Mouse (Mus musculus) MEL (cell line): ENCODE data around the gene Padi6. TPM values are rescaled to one million over a fixed set of nuclear protein-coding genes. Genes with fewer than 3 reads are reported as not detected.

Source experiments
- DNase-seq: peaks from one replicate; pipeline ENCODE4 v3.0.0; 2011; ENCODE audit warnings: low read depth, low spot score
- H3K27ac ChIP-seq: 2 replicates; pipeline ENCODE4 v1.5.1; 2012; ENCODE audit warnings: low read depth, mild to moderate bottlenecking, control low read depth, low read length, moderate library complexity; ENCODE audit not compliant: control insufficient read depth
- H3K27me3 ChIP-seq, 2 experiments: fragments of 150-350 bp in 1 of 2; sonication (generic) in 1 of 2; 2 replicates each; pipeline ENCODE4 v1.6.1; 2012; ENCODE audit warnings: low read length in 2 of 2, mild to moderate bottlenecking in 2 of 2, improper control_type of control experiment in 1 of 2, moderate library complexity in 1 of 2; ENCODE audit not compliant: insufficient read depth in 2 of 2, control insufficient read depth in 1 of 2
- H3K36me3 ChIP-seq, 2 experiments: 2 replicates each; pipeline ENCODE4 v1.6.1; 2012 to 2014; ENCODE audit warnings: low read length in 2 of 2, improper control_type of control experiment in 1 of 2, inconsistent platforms in 1 of 2, mild to moderate bottlenecking in 1 of 2; ENCODE audit not compliant: insufficient read depth in 2 of 2, control insufficient read depth in 1 of 2
- H3K4me1 ChIP-seq, 2 experiments: fragments of 150-350 bp in 1 of 2; sonication (generic) in 1 of 2; 2 replicates each; pipeline ENCODE4 v1.6.1; 2012; ENCODE audit warnings: low read length in 2 of 2, improper control_type of control experiment in 1 of 2, mild to moderate bottlenecking in 1 of 2; ENCODE audit not compliant: insufficient read depth in 2 of 2, control insufficient read depth in 1 of 2
- H3K4me3 ChIP-seq, 2 experiments: fragments of 150-350 bp in 1 of 2; sonication (generic) in 1 of 2; 2 replicates each; pipeline ENCODE4 v1.5.1; 2012; ENCODE audit warnings: low read depth in 2 of 2, low read length in 2 of 2, mild to moderate bottlenecking in 2 of 2, moderate library complexity in 2 of 2, control low read depth in 1 of 2, improper control_type of control experiment in 1 of 2; ENCODE audit not compliant: control insufficient read depth in 1 of 2, insufficient read depth in 1 of 2
- H3K79me2 ChIP-seq: 2 replicates; pipeline ENCODE4 v1.6.1; 2012; ENCODE audit warnings: mild to moderate bottlenecking, low read length, moderate library complexity; ENCODE audit not compliant: control insufficient read depth, poor library complexity, insufficient read depth
- H3K9ac ChIP-seq: 2 replicates; pipeline ENCODE4 v1.6.1; 2012; ENCODE audit warnings: low read depth, mild to moderate bottlenecking, control low read depth, low read length, moderate library complexity; ENCODE audit not compliant: control insufficient read depth, poor library complexity, severe bottlenecking
- H3K9me3 ChIP-seq: fragments of 150-350 bp; sonication (generic); replicated peaks from 2 replicates; pipeline ENCODE4 v1.6.1; 2012; ENCODE audit warnings: mild to moderate bottlenecking, low read length, improper control_type of control experiment, moderate library complexity; ENCODE audit not compliant: insufficient read depth
- BHLHE40 ChIP-seq: IDR thresholded peaks from 2 replicates; pipeline ENCODE4 v1.6.1; 2012; ENCODE audit warnings: low read depth, mild to moderate bottlenecking, inconsistent platforms, low read length, improper control_type of control experiment, borderline replicate concordance
- CHD1 ChIP-seq: IDR thresholded peaks from 2 replicates; pipeline ENCODE4 v1.6.1; 2012; ENCODE audit warnings: low read depth, mild to moderate bottlenecking, inconsistent platforms, low read length, improper control_type of control experiment
- CTCF ChIP-seq, 3 experiments: IDR thresholded peaks in 2 of 3; conservative IDR thresholded peaks in 1 of 3; 2 replicates each; pipeline ENCODE4 v1.5.1; 2011 to 2012; ENCODE audit warnings: low read length in 3 of 3, low read depth in 2 of 3, mild to moderate bottlenecking in 2 of 3, improper control_type of control experiment in 1 of 3, inconsistent platforms in 1 of 3, mixed read lengths in 1 of 3, moderate library complexity in 1 of 3; ENCODE audit not compliant: control insufficient read depth in 1 of 3, insufficient read depth in 1 of 3, poor library complexity in 1 of 3, severe bottlenecking in 1 of 3
- EP300 ChIP-seq, 2 experiments: IDR thresholded peaks; 2 replicates each; pipeline ENCODE4 v1.6.1; 2011; ENCODE audit warnings: improper control_type of control experiment in 2 of 2, low read length in 2 of 2, low read depth in 1 of 2, mild to moderate bottlenecking in 1 of 2
- GABPA ChIP-seq: IDR thresholded peaks from 2 replicates; pipeline ENCODE4 v1.6.1; 2012; ENCODE audit warnings: low read depth, mild to moderate bottlenecking, inconsistent platforms, low read length, improper control_type of control experiment, moderate library complexity
- HCFC1 ChIP-seq: IDR thresholded peaks from 2 replicates; pipeline ENCODE4 v1.6.1; 2012; ENCODE audit warnings: low read depth, mild to moderate bottlenecking, inconsistent platforms, low read length, improper control_type of control experiment, moderate library complexity
- JUND ChIP-seq: IDR thresholded peaks from 2 replicates; pipeline ENCODE4 v1.6.1; 2011; ENCODE audit warnings: low read depth, mild to moderate bottlenecking, improper control_type of control experiment, low read length
- MAFK ChIP-seq: IDR thresholded peaks from 2 replicates; pipeline ENCODE4 v1.6.1; 2011; ENCODE audit warnings: low read depth, mild to moderate bottlenecking, low read length, improper control_type of control experiment, borderline replicate concordance
- MAZ ChIP-seq: IDR thresholded peaks from 2 replicates; pipeline ENCODE4 v1.6.1; 2012; ENCODE audit warnings: low read depth, mild to moderate bottlenecking, inconsistent platforms, low read length, improper control_type of control experiment
- MEF2A ChIP-seq: IDR thresholded peaks from 2 replicates; pipeline ENCODE4 v1.6.1; 2014; ENCODE audit warnings: low read depth, mild to moderate bottlenecking, inconsistent platforms, low read length, improper control_type of control experiment; ENCODE audit not compliant: poor library complexity, insufficient replicate concordance, severe bottlenecking; ENCODE audit errors: extremely low read depth
- MXI1 ChIP-seq: IDR thresholded peaks from 2 replicates; pipeline ENCODE4 v1.6.1; 2011; ENCODE audit warnings: mild to moderate bottlenecking, low read depth, low read length, improper control_type of control experiment
- MYB ChIP-seq: IDR thresholded peaks from 2 replicates; pipeline ENCODE4 v1.6.1; 2011; ENCODE audit warnings: mild to moderate bottlenecking, low read depth, low read length, improper control_type of control experiment
- MYC ChIP-seq: IDR thresholded peaks from 2 replicates; pipeline ENCODE4 v1.6.1; 2011; ENCODE audit warnings: low read depth, mild to moderate bottlenecking, low read length, improper control_type of control experiment, moderate library complexity
- NELFE ChIP-seq: IDR thresholded peaks from 2 replicates; pipeline ENCODE4 v1.6.1; 2011; ENCODE audit warnings: low read depth, low read length, improper control_type of control experiment
- POLR2A ChIP-seq, 2 experiments: IDR thresholded peaks; 2 replicates each; pipeline ENCODE4 v1.6.1; 2011 to 2012; ENCODE audit warnings: low read length in 2 of 2, mild to moderate bottlenecking in 2 of 2, control low read depth in 1 of 2, improper control_type of control experiment in 1 of 2, low read depth in 1 of 2, moderate library complexity in 1 of 2; ENCODE audit not compliant: control insufficient read depth in 1 of 2, insufficient read depth in 1 of 2, poor library complexity in 1 of 2
- POLR2AphosphoS2 ChIP-seq: IDR thresholded peaks from 2 replicates; pipeline ENCODE4 v1.6.1; 2011; ENCODE audit warnings: low read length, improper control_type of control experiment
- POLR2AphosphoS5 ChIP-seq: IDR thresholded peaks from 2 replicates; pipeline ENCODE4 v1.6.1; 2012; ENCODE audit warnings: low read depth, borderline replicate concordance, mild to moderate bottlenecking, inconsistent platforms, low read length, moderate library complexity, mixed read lengths
- RAD21 ChIP-seq: IDR thresholded peaks from 2 replicates; pipeline ENCODE4 v1.6.1; 2011; ENCODE audit warnings: mild to moderate bottlenecking, low read depth, low read length, improper control_type of control experiment
- SMC3 ChIP-seq: IDR thresholded peaks from 2 replicates; pipeline ENCODE4 v1.6.1; 2011; ENCODE audit warnings: low read depth, low read length, improper control_type of control experiment
- TAL1 ChIP-seq: IDR thresholded peaks from 2 replicates; pipeline ENCODE4 v1.6.1; 2012; ENCODE audit warnings: mild to moderate bottlenecking, inconsistent platforms, low read length, moderate library complexity, mixed read lengths
- TBP ChIP-seq: IDR thresholded peaks from 2 replicates; pipeline ENCODE4 v1.8.0; 2011; ENCODE audit warnings: low read depth, low read length, improper control_type of control experiment
- UBTF ChIP-seq: IDR thresholded peaks from 2 replicates; pipeline ENCODE4 v1.6.1; 2012; ENCODE audit warnings: low read depth, mild to moderate bottlenecking, inconsistent platforms, low read length, improper control_type of control experiment, moderate library complexity, borderline replicate concordance; ENCODE audit not compliant: insufficient read depth
- USF1 ChIP-seq: IDR thresholded peaks from 2 replicates; pipeline ENCODE4 v1.6.1; 2014; ENCODE audit warnings: low read depth, mild to moderate bottlenecking, inconsistent platforms, low read length, improper control_type of control experiment, moderate library complexity
- ZMIZ1 ChIP-seq: IDR thresholded peaks from 2 replicates; pipeline ENCODE4 v1.6.1; 2012; ENCODE audit warnings: low read depth, mild to moderate bottlenecking, inconsistent platforms, low read length, improper control_type of control experiment, moderate library complexity
- ZNF384 ChIP-seq: IDR thresholded peaks from 2 replicates; pipeline ENCODE4 v1.6.1; 2012; ENCODE audit warnings: low read depth, mild to moderate bottlenecking, inconsistent platforms, low read length, improper control_type of control experiment
- polyA plus RNA-seq, 2 experiments: library from polyadenylated mRNA; stranded (reverse) in 1 of 2; unstranded in 1 of 2; fragments of >175 nt in 1 of 2; fragments of >200 nt in 1 of 2; gene quantifications; 2 replicates each; pipeline versions ENCODE4 v1.2.1 to v1.2.4; 2012; ENCODE audit warnings: low replicate concordance in 2 of 2, low read depth in 1 of 2; ENCODE audit not compliant: insufficient read length in 2 of 2, insufficient read depth in 1 of 2, missing spikeins in 1 of 2
- total RNA-seq: library from RNA; depleted of rRNA; stranded (reverse); fragments of 300-350 nt; gene quantifications from 2 replicates; pipeline ENCODE4 v1.2.3, GENCODE M21; 2012; rRNA removed

Gene Padi6
- total and polyA plus RNA-seq, 3 experiments, result not detected

- no peak for TF ChIP-seq TAL1
- TF ChIP-seq MAZ, result no peak
- TF ChIP-seq GABPA, result no peak
- TF ChIP-seq CHD1, result no peak
- TF ChIP-seq CTCF (IDR thresholded peaks at IDR 0.05 in 2 of 3, conservative IDR thresholded peaks at IDR 0.05 in 1 of 3; ENCODE audit: control insufficient read depth in 1 of 3, insufficient read depth in 1 of 3, low read depth in 2 of 3, low read length in 3 of 3, poor library complexity in 1 of 3, severe bottlenecking in 1 of 3), result peak; percentile 57 to 81 (median 73)
- TF ChIP-seq MYB, result no peak
- TF ChIP-seq SMC3, result peak; percentile 84
- TF ChIP-seq MAFK, result no peak
- TF ChIP-seq, all 39 proteins: peak for 11
Measured at GRCm38 (mm10) chr4:140679723-140680380, 62.6 kb downstream of the Padi6 start (continued).

GRCm38 (mm10) chr4:140679038-140679437 lies 63.4 kb downstream of the Padi6 start:
- Histone ChIP-seq H3K9ac (no peak overlapping the region), H3K4me1 (peaks cover 0 to 8% of the 10 kb centered on the region in 2 experiments; a peak in 3 of 4 replicates)

More at GRCm38 (mm10) chr4:140679038-140679437, 63.4 kb downstream of the Padi6 start:
- DNase-seq, result no peak
- Histone ChIP-seq H3K36me3 (peaks cover 0 to 2% of the 10 kb centered on the region in 2 experiments; a peak in 2 of 4 replicates), H3K27me3 (no peaks in the 10 kb centered on the region), H3K27ac (no peak overlapping the region), H3K9me3 (no peaks in the 10 kb centered on the region), H3K79me2 (no peaks in the 10 kb centered on the region), H3K4me3 (no peak overlapping the region)
- no peak for TF ChIP-seq NELFE
- no peak for TF ChIP-seq EP300 (IDR thresholded peaks at IDR 0.05; ENCODE audit: low read depth in 1 of 2, low read length in 2 of 2)
- peak; percentile 51 for TF ChIP-seq RAD21
- TF ChIP-seq ZMIZ1, result no peak
- no peak for TF ChIP-seq MEF2A
- TF ChIP-seq GABPA, result no peak
- TF ChIP-seq BHLHE40, result no peak
- TF ChIP-seq TBP, result no peak
- no peak for TF ChIP-seq MXI1
- TF ChIP-seq UBTF, result no peak
- no peak for TF ChIP-seq POLR2AphosphoS2
- no peak for TF ChIP-seq USF1
- TF ChIP-seq MAFK, result no peak
- TF ChIP-seq ZNF384, result no peak
- no peak for TF ChIP-seq HCFC1
- TF ChIP-seq SMC3, result peak; percentile 45
- no peak for TF ChIP-seq POLR2A (IDR thresholded peaks at IDR 0.05; ENCODE audit: control insufficient read depth in 1 of 2, insufficient read depth in 1 of 2, low read depth in 1 of 2, low read length in 2 of 2, poor library complexity in 1 of 2)
- peak; percentile 50 to 63 (median 61) for TF ChIP-seq CTCF (IDR thresholded peaks at IDR 0.05 in 2 of 3, conservative IDR thresholded peaks at IDR 0.05 in 1 of 3; ENCODE audit: control insufficient read depth in 1 of 3, insufficient read depth in 1 of 3, low read depth in 2 of 3, low read length in 3 of 3, poor library complexity in 1 of 3, severe bottlenecking in 1 of 3)
- TF ChIP-seq JUND, result no peak
- TF ChIP-seq MYC, result no peak
- no peak for TF ChIP-seq POLR2AphosphoS5

Other genes starting within 250 kb of the Padi6 start
- 10.2 and 16.9 TPM in 2 replicates for gene Arhgef10l, start 76.6 kb downstream of the Padi6 start, total RNA-seq
- gene Arhgef10l, start 76.6 kb downstream of the Padi6 start, polyA plus RNA-seq, result 10 to 100 TPM in 1 of 2 experiments, not detected in 1; 26.0 TPM
- gene Rcc2, start 42.1 kb downstream of the Padi6 start, total RNA-seq, result 267 and 270 TPM in 2 replicates
- gene Rcc2, start 42.1 kb downstream of the Padi6 start, polyA plus RNA-seq, result 100 to 1,000 TPM; 254 to 427 TPM
- gene Padi4, start 31.6 kb upstream of the Padi6 start, total RNA-seq, result not detected in 2 replicates
- not detected for gene Padi4, start 31.6 kb upstream of the Padi6 start, polyA plus RNA-seq
- 75.9 and 106 TPM in 2 replicates for gene Padi3, start 68.0 kb upstream of the Padi6 start, total RNA-seq
- gene Padi3, start 68.0 kb upstream of the Padi6 start, polyA plus RNA-seq, result 10 to 100 TPM in 1 of 2 experiments, not detected in 1; 73.1 TPM
- gene Padi1, start 103.1 kb upstream of the Padi6 start, total RNA-seq, result 0.26 and 0.31 TPM in 2 replicates
- under 1 TPM in 1 of 2 experiments, not detected in 1; 0.40 TPM for gene Padi1, start 103.1 kb upstream of the Padi6 start, polyA plus RNA-seq
- 0.07 and 0.27 TPM in 2 replicates for gene Padi2, start 163.7 kb upstream of the Padi6 start, total RNA-seq
- gene Padi2, start 163.7 kb upstream of the Padi6 start, polyA plus RNA-seq, result under 1 TPM in 1 of 2 experiments, not detected in 1; 0.07 TPM
- gene Sdhb, start 218.6 kb upstream of the Padi6 start, total RNA-seq, result 271 and 292 TPM in 2 replicates
- 100 to 1,000 TPM; 342 to 414 TPM for gene Sdhb, start 218.6 kb upstream of the Padi6 start, polyA plus RNA-seq
- gene Atp13a2, start 244.2 kb upstream of the Padi6 start, total RNA-seq, result 27.3 and 29.0 TPM in 2 replicates
- gene Atp13a2, start 244.2 kb upstream of the Padi6 start, polyA plus RNA-seq, result 10 to 100 TPM in 1 of 2 experiments, not detected in 1; 65.4 TPM